Comparison of ENCODE assay signal across 7 mouse cellular contexts in the genomic region with DNA sequence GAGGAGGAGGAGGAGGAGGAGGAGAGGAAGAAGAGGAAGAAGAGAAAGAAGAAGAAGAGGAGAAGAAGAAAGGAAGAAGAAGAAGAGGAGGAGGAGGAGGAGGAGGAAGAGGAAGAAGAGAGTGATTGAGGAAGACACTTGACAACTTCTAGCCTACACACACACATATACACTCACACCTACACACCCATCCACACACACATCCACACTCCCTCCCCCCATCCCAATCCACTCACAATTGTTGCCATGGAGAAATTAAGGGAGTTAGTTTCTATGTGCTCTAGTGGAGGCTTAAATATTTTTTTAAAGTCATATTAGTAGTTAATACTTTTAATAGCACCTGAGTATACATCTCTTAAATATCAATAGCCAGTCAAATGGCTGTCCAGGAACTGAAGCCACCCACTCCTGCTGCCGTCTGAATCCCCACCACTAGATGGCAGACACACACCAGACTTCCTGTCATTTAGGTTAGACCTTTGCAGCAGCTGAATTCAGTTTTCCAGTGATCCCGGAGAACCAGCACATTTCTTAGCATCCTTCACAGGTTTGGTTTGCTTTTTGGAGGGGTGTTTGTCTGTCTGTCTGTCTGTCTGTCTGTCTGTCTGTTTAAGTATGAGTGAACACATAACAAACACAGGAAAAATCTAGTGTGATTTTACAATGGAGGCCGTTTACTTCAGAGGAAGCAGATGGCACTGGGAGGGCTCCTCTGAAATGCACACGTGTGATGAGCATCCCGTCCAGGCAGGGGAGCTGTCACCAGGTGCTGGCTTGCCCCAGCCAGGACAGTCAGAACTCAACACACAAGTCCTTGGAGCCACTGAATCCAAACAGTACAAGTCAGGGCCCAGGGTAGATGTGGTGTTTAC.
A peak's percentile ranks its signal among the peaks of the same experiment; 100 is the strongest.
DNase-seq lines count a peak whose midpoint lies in the region; ATAC-seq lines count a peak whose summit lies in the region.

No protein-coding gene starts in this region.

- 5% methylated on average over 5 of the region's 5 CpGs for WGBS in limb, embryonic 12.5 days
- WGBS in midbrain, embryonic 16.5 days: 5% methylated on average over 5 of the region's 5 CpGs

- H3K27ac ChIP-seq in limb, embryonic 12.5 days: no peak overlapping the region
- H3K27ac ChIP-seq in midbrain, embryonic 16.5 days (ENCODE audit: low read length): no peak overlapping the region

- no peaks in the 10 kb centered on the region for H3K27me3 ChIP-seq in limb, embryonic 12.5 days
- no peaks in the 10 kb centered on the region for H3K27me3 ChIP-seq in midbrain, embryonic 16.5 days (ENCODE audit: control insufficient read depth, insufficient read depth, low read depth, low read length)

- no peak overlapping the region for H3K4me2 ChIP-seq in limb, embryonic 12.5 days
- H3K4me2 ChIP-seq in midbrain, embryonic 16.5 days (ENCODE audit: low read length): no peak overlapping the region

- DNase-seq in adrenal gland, adult 8-10 months: peak; percentile 61
- DNase-seq in embryo, embryonic 11 days: peak; percentile 79
- DNase-seq in gastrocnemius, postnatal 4 days (ENCODE audit: low spot score in 2 of 2): peak; percentile 62 to 79
- DNase-seq in kidney, adult 8-10 months: peak; percentile 66 to 89
- peak; percentile 70 to 85 for DNase-seq in spleen, postnatal 10 days (ENCODE audit: low spot score in 2 of 2)

- no peak overlapping the region for H3K9ac ChIP-seq in limb, embryonic 12.5 days (replicated peaks)
- peak overlapping the region; percentile 34; the same call in 1 of the 2 replicates for H3K9ac ChIP-seq in midbrain, embryonic 16.5 days (ENCODE audit: low read depth, low read length)

- no peaks in the 10 kb centered on the region for H3K4me1 ChIP-seq in limb, embryonic 12.5 days (replicated peaks)
- H3K4me1 ChIP-seq in midbrain, embryonic 16.5 days (ENCODE audit: control insufficient read depth, insufficient read depth, low read length): peaks cover 2% of the 10 kb centered on the region; the same call in 1 of the 2 replicates

- no peak overlapping the region for H3K4me3 ChIP-seq in limb, embryonic 12.5 days (replicated peaks)
- H3K4me3 ChIP-seq in midbrain, embryonic 16.5 days (ENCODE audit: low read depth, low read length): no peak overlapping the region

- H3K9me3 ChIP-seq in limb, embryonic 12.5 days: no peaks in the 10 kb centered on the region
- H3K9me3 ChIP-seq in midbrain, embryonic 16.5 days (replicated peaks; ENCODE audit: control insufficient read depth, low read length, poor library complexity, severe bottlenecking): no peaks in the 10 kb centered on the region

- ATAC-seq in limb, embryonic 12.5 days (ENCODE audit: insufficient number of reproducible peaks, insufficient read depth, low FRiP score, low TSS enrichment, low read depth): peak; percentile 16; the same call in 1 of the 2 replicates
- peak; percentile 77 for ATAC-seq in midbrain, embryonic 16.5 days

- peaks cover 21% of the 10 kb centered on the region for H3K36me3 ChIP-seq in limb, embryonic 12.5 days
- 0 out of 2 replicates have a peak, but pooled peaks cover 5% of the 10 kb centered on the region for H3K36me3 ChIP-seq in midbrain, embryonic 16.5 days (ENCODE audit: control insufficient read depth, insufficient read depth, low read length)
